Mouse (Mus musculus) MEL (cell line): ENCODE data around the gene Iah1.

Source experiments
- CTCF ChIP-seq, 3 experiments: IDR thresholded peaks in 2 of 3; conservative IDR thresholded peaks in 1 of 3; 2 replicates each; pipeline ENCODE4 v1.5.1; 2011 to 2012; ENCODE audit warnings: low read length in 3 of 3, low read depth in 2 of 3, mild to moderate bottlenecking in 2 of 3, improper control_type of control experiment in 1 of 3, inconsistent platforms in 1 of 3, mixed read lengths in 1 of 3, moderate library complexity in 1 of 3; ENCODE audit not compliant: control insufficient read depth in 1 of 3, insufficient read depth in 1 of 3, poor library complexity in 1 of 3, severe bottlenecking in 1 of 3
- E2F4 ChIP-seq: IDR thresholded peaks from 2 replicates; pipeline ENCODE4 v1.6.1; 2011; ENCODE audit warnings: low read depth, low read length, improper control_type of control experiment, borderline replicate concordance
- GABPA ChIP-seq: IDR thresholded peaks from 2 replicates; pipeline ENCODE4 v1.6.1; 2012; ENCODE audit warnings: low read depth, mild to moderate bottlenecking, inconsistent platforms, low read length, improper control_type of control experiment, moderate library complexity
- GATA1 ChIP-seq: IDR thresholded peaks from 2 replicates; pipeline ENCODE4 v1.6.1; 2011; ENCODE audit warnings: low read depth, low read length, improper control_type of control experiment
- NELFE ChIP-seq: IDR thresholded peaks from 2 replicates; pipeline ENCODE4 v1.6.1; 2011; ENCODE audit warnings: low read depth, low read length, improper control_type of control experiment
- POLR2A ChIP-seq, 2 experiments: IDR thresholded peaks; 2 replicates each; pipeline ENCODE4 v1.6.1; 2011 to 2012; ENCODE audit warnings: low read length in 2 of 2, mild to moderate bottlenecking in 2 of 2, control low read depth in 1 of 2, improper control_type of control experiment in 1 of 2, low read depth in 1 of 2, moderate library complexity in 1 of 2; ENCODE audit not compliant: control insufficient read depth in 1 of 2, insufficient read depth in 1 of 2, poor library complexity in 1 of 2
- SMC3 ChIP-seq: IDR thresholded peaks from 2 replicates; pipeline ENCODE4 v1.6.1; 2011; ENCODE audit warnings: low read depth, low read length, improper control_type of control experiment

GRCm38 (mm10) chr12:21331711-21332110, 15.5 kb downstream of the Iah1 start:
- TF ChIP-seq NELFE (no peak), SMC3 (no peak), GABPA (no peak), GATA1 (no peak), CTCF (IDR thresholded peaks at IDR 0.05 in 2 of 3, conservative IDR thresholded peaks at IDR 0.05 in 1 of 3; ENCODE audit: control insufficient read depth in 1 of 3, insufficient read depth in 1 of 3, low read depth in 2 of 3, low read length in 3 of 3, poor library complexity in 1 of 3, severe bottlenecking in 1 of 3) (no peak), POLR2A (IDR thresholded peaks at IDR 0.05; ENCODE audit: control insufficient read depth in 1 of 2, insufficient read depth in 1 of 2, low read depth in 1 of 2, low read length in 2 of 2, poor library complexity in 1 of 2) (no peak), E2F4 (no peak)
